Mouse (Mus musculus) bone marrow macrophage, adult 2 months (primary cell): ENCODE data around the gene Ppard.

Experiments
- CTCF ChIP-seq: IDR thresholded peaks from 2 replicates; pipeline ENCODE4 v1.5.1; 2012; ENCODE audit warnings: low read depth, mild to moderate bottlenecking, low read length, moderate library complexity
- POLR2A ChIP-seq: IDR thresholded peaks from 2 replicates; pipeline ENCODE4 v1.6.1; 2012; ENCODE audit warnings: mild to moderate bottlenecking, low read depth, low read length, borderline replicate concordance

DNA sequence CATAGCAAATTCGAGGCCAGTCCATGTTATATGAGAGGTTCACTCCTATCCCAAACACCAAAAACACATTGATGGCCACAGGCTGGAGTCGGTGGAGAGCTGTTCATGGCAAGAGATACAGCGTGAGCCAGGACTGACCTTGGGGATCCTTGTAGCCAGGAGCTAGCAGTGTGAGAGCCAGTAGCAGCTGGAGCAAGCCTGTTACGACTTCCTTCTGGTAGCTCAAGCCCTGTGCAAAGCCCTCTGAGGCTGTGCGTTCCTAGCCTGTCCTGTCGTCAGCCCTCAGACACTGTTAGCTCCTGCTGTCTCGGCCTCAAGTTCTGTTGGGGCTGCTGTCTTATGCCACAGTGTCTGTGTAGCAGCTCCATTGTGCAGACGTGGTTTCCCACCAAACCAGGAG lies 91.3 kb downstream of the Ppard start:
- TF ChIP-seq CTCF: no peak
- no peak for TF ChIP-seq POLR2A
